Mouse (Mus musculus) stomach, embryonic 16.5 days (tissue): ENCODE results near the gene Rab34. TPM values are rescaled to one million over a fixed set of nuclear protein-coding genes. Genes with fewer than 3 reads are reported as not detected.
A peak's percentile ranks its signal among the peaks of the same experiment; 100 is the strongest.

ENCODE experiments used
- ATAC-seq: fragments of 200-750 bp; cut with Nextera tagmentation; 2 replicates; pipeline ENCODE4 v1.8.0; 2017; ENCODE audit warnings: moderate number of reproducible peaks, moderate TSS enrichment; ENCODE audit not compliant: insufficient read depth, low FRiP score
- H3K27ac ChIP-seq: fragments of 300-500 bp; sonication (generic); 2 replicates; pipeline ENCODE4 v1.5.1; 2014; ENCODE audit warnings: low read length
- H3K27me3 ChIP-seq: fragments of 300-500 bp; sonication (generic); 2 replicates; pipeline ENCODE4 v1.6.1; 2014; ENCODE audit warnings: low read length, control low read depth, mixed read lengths; ENCODE audit not compliant: control insufficient read depth, insufficient read depth
- H3K36me3 ChIP-seq: fragments of 300-500 bp; sonication (generic); 2 replicates; pipeline ENCODE4 v1.6.1; 2014; ENCODE audit warnings: low read length; ENCODE audit not compliant: control insufficient read depth, insufficient read depth
- H3K4me1 ChIP-seq: fragments of 300-500 bp; sonication (generic); 2 replicates; pipeline ENCODE4 v1.6.1; 2014; ENCODE audit warnings: low read length, control low read depth, mixed read lengths; ENCODE audit not compliant: control insufficient read depth, insufficient read depth
- H3K4me2 ChIP-seq: fragments of 300-500 bp; sonication (generic); 2 replicates; pipeline ENCODE4 v1.6.1; 2014; ENCODE audit warnings: low read depth, low read length, mixed read lengths
- H3K4me3 ChIP-seq: fragments of 300-500 bp; sonication (generic); replicated peaks from 2 replicates; pipeline ENCODE4 v1.5.1; 2014; ENCODE audit warnings: mild to moderate bottlenecking, low read length
- H3K9ac ChIP-seq: fragments of 300-500 bp; sonication (generic); 2 replicates; pipeline ENCODE4 v1.6.1; 2014; ENCODE audit warnings: low read length
- H3K9me3 ChIP-seq: fragments of 300-500 bp; sonication (generic); replicated peaks from 2 replicates; pipeline ENCODE4 v1.6.1; 2016; ENCODE audit warnings: low read length, control low read depth; ENCODE audit not compliant: control insufficient read depth
- WGBS: fragments of 180-500 bp; shearing (Covaris S2); extraction: QIAGEN DNeasy Blood & Tissue Kit; methylation state at CpG from one replicate; pipeline ENCODE4 v1.1.7; 2014; 5-methylcytosine and 5-hydroxymethylcytosine counted together
- polyA plus RNA-seq: library from polyadenylated mRNA; unstranded; fragments of >200 nt; fragmentation: Nextera tagmentation; extraction: Ambion mirVana; gene quantifications from 2 replicates; pipeline ENCODE4 v1.2.1, GENCODE M21; 2015

The Rab34 gene
- polyA plus RNA-seq, 1 experiment from 2014 or later: 90.9 TPM

GRCm38 (mm10) chr11:78202372-78202771 is 14.1 kb downstream of the Rab34 start:
- no peaks in the 10 kb centered on the region for H3K27me3 ChIP-seq
- no peak overlapping the region for H3K9ac ChIP-seq
- H3K4me2 ChIP-seq: no peak overlapping the region
- no peaks in the 10 kb centered on the region for H3K4me1 ChIP-seq
- no peak for ATAC-seq
- no peak overlapping the region for H3K4me3 ChIP-seq
- WGBS: 83% methylated on average over 3 of the region's 3 CpGs
- no peaks in the 10 kb centered on the region for H3K9me3 ChIP-seq
- H3K27ac ChIP-seq: no peak overlapping the region
- H3K36me3 ChIP-seq: peaks cover 13% of the 10 kb centered on the region

GRCm38 (mm10) chr11:78204287-78204686 is 16.1 kb downstream of the Rab34 start:
- WGBS: 81% methylated on average over 6 of the region's 6 CpGs
- Histone ChIP-seq H3K36me3 (peaks cover 29% of the 10 kb centered on the region), H3K4me2 (no peak overlapping the region), H3K4me1 (no peaks in the 10 kb centered on the region), H3K4me3 (no peak overlapping the region), H3K9ac (no peak overlapping the region), H3K27me3 (no peaks in the 10 kb centered on the region), H3K9me3 (no peaks in the 10 kb centered on the region), H3K27ac (no peak overlapping the region)
- no peak for ATAC-seq

- Histone ChIP-seq H3K4me3 (no peak overlapping the region), H3K27ac (peak overlapping the region; percentile 33), H3K9me3 (no peaks in the 10 kb centered on the region), H3K4me1 (no peaks in the 10 kb centered on the region), H3K27me3 (no peaks in the 10 kb centered on the region), H3K36me3 (peaks cover 34% of the 10 kb centered on the region), H3K4me2 (no peak overlapping the region), H3K9ac (no peak overlapping the region)
- WGBS: 50% methylated on average over 13 of the region's 13 CpGs
- no peak for ATAC-seq
These were observed 17.4 kb downstream of the Rab34 start for GRCm38 (mm10) chr11:78205361-78206206.

GRCm38 (mm10) chr11:78207190-78207589 is 19.0 kb downstream of the Rab34 start:
- Histone ChIP-seq H3K4me3 (no peak overlapping the region), H3K4me2 (no peak overlapping the region), H3K36me3 (peaks cover 45% of the 10 kb centered on the region), H3K27me3 (no peaks in the 10 kb centered on the region), H3K4me1 (no peaks in the 10 kb centered on the region), H3K9me3 (no peaks in the 10 kb centered on the region), H3K27ac (no peak overlapping the region), H3K9ac (no peak overlapping the region)
- 84% methylated on average over 7 of the region's 7 CpGs for WGBS
- ATAC-seq: no peak

- Histone ChIP-seq H3K36me3 (peaks cover 49% of the 10 kb centered on the region), H3K4me1 (no peaks in the 10 kb centered on the region), H3K9me3 (no peaks in the 10 kb centered on the region), H3K27ac (no peak overlapping the region), H3K4me3 (no peak overlapping the region), H3K9ac (no peak overlapping the region), H3K4me2 (no peak overlapping the region), H3K27me3 (no peaks in the 10 kb centered on the region)
- 90% methylated on average over 6 of the region's 6 CpGs for WGBS
- ATAC-seq: no peak
These were observed 21.7 kb downstream of the Rab34 start for GRCm38 (mm10) chr11:78209886-78210285.

GRCm38 (mm10) chr11:78210615-78211014 is 22.4 kb downstream of the Rab34 start:
- H3K4me1 ChIP-seq: no peaks in the 10 kb centered on the region
- H3K27ac ChIP-seq: no peak overlapping the region
- H3K9me3 ChIP-seq: no peaks in the 10 kb centered on the region
- peaks cover 49% of the 10 kb centered on the region for H3K36me3 ChIP-seq
- no peak overlapping the region for H3K4me2 ChIP-seq
- WGBS: 62% methylated on average over 7 of the region's 7 CpGs
- no peak overlapping the region for H3K9ac ChIP-seq
- ATAC-seq: no peak
- no peak overlapping the region for H3K4me3 ChIP-seq
- H3K27me3 ChIP-seq: no peaks in the 10 kb centered on the region

- ATAC-seq: no peak
- 81% methylated on average over 5 of the region's 5 CpGs for WGBS
- Histone ChIP-seq H3K27ac (no peak overlapping the region), H3K4me3 (no peak overlapping the region), H3K9ac (no peak overlapping the region), H3K4me2 (no peak overlapping the region), H3K36me3 (peaks cover 45% of the 10 kb centered on the region), H3K27me3 (no peaks in the 10 kb centered on the region), H3K4me1 (no peaks in the 10 kb centered on the region), H3K9me3 (no peaks in the 10 kb centered on the region)
These were observed 23.3 kb downstream of the Rab34 start for GRCm38 (mm10) chr11:78211513-78211912.

- no peak for ATAC-seq
- Histone ChIP-seq H3K4me1 (no peaks in the 10 kb centered on the region), H3K4me2 (no peak overlapping the region), H3K4me3 (no peak overlapping the region), H3K36me3 (peaks cover 33% of the 10 kb centered on the region), H3K27me3 (no peaks in the 10 kb centered on the region), H3K9me3 (no peaks in the 10 kb centered on the region), H3K27ac (no peak overlapping the region), H3K9ac (no peak overlapping the region)
- WGBS: 92% methylated on average over 14 of the region's 14 CpGs
These were observed 25.0 kb downstream of the Rab34 start for GRCm38 (mm10) chr11:78213086-78213817.

- ATAC-seq: no peak
- Histone ChIP-seq H3K9ac (no peak overlapping the region), H3K9me3 (no peaks in the 10 kb centered on the region), H3K27me3 (no peaks in the 10 kb centered on the region), H3K4me1 (no peaks in the 10 kb centered on the region), H3K27ac (no peak overlapping the region), H3K36me3 (peaks cover 22% of the 10 kb centered on the region), H3K4me2 (no peak overlapping the region), H3K4me3 (no peak overlapping the region)
- WGBS: 88% methylated on average over 11 of the region's 11 CpGs
These were observed 27.6 kb downstream of the Rab34 start for GRCm38 (mm10) chr11:78215709-78216317.
